Mouse (Mus musculus) frontal cortex, adult 2 months (tissue): ENCODE data around the gene Mrgprh. TPM values are rescaled to one million over a fixed set of nuclear protein-coding genes. Genes with fewer than 3 reads are reported as not detected.
A peak's percentile ranks its signal among the peaks of the same experiment; 100 is the strongest.

Experiments used
- DNase-seq, 2 experiments: peaks; one replicate each; pipeline ENCODE4 v3.0.0; 2022; ENCODE audit warnings: low spot score in 1 of 2; ENCODE audit errors: extremely low spot score in 1 of 2
- polyA plus RNA-seq: library from polyadenylated mRNA; depleted of rRNA; stranded (reverse); fragments of >200 nt; gene quantifications from 2 replicates; pipeline ENCODE4 v1.2.3, GENCODE M21; 2012; rRNA removed

Mrgprh gene
- polyA plus RNA-seq, 1 experiment, result 0.22 TPM

DNA sequence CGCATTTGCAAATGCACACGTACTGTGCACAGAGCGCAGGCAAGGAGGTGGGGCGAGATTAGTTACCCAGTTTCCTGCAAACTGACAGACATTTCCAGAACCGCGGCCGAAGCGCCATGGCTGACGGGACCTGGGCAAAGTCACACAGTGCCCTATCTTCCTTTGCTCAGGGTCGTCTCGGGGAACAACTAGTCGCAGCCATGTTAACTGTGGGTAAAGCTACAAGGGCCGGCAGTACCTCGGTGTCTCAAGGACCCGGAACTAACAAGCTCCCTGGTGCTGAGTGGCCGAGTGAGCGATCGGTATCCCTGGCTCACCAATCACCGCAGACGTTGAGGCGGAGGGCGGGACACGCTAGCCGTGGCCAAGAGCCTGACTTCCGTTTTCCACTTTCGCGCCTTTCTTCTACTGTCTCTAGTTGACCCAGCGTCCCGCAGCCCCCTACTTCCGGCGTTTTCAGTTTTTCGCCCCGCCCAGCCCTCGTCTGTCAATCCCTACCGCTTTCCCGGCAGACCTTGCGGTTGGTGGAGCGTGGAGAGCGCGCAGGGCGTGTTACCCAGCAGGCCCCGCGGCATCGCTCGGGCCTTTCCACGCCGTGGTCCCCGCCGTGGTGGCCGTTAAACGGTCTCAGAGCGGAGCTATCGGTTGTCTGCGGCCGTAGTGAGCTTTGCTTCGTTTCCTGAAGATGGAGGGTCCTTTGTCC lies 40.2 kb downstream of the Mrgprh start, which contains the start of gene Mrpl18:
TSS of gene Mrpl18 (minus strand) at position 465 of the 703 bp plus-strand sequence.
- DNase-seq, result peak; percentile 99 to 100

DNA sequence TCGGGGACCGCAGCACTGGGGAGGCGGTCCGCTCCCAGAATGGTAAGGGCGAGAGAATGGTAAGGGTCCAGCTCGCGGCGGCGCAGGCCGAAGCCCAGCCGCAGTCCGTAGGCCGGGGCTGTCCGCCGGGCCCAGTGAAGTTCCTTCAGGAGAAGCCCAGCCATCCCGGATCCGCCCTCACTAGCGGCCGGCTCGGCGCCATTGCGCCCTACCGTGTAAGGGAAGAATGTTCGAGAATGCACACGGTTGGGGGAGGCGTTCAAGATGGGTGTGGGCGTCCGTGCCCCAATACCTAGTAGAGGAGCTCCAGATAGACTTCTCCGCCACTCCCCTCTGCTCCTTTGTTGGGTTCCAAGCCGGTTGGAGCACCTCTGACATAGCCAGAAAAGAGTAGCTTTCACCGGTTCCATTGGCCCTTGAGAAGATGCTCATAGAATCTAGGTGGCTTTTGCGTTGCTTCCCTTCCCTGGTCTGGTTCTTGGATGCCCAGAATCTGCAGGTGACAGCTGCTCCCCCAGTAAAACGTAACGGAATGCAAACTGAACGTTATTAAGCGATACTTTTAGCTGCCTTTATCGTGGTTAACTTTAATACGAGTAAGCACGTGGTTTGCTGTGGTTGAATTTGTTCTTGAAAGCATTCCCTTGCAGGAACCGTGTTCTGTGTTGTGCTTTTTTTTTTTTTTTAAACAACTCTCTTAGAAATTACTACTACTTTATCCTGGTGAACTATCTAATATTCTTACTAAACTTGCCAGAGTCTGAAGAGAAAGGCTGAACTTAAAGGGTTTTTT lies 41.0 kb downstream of the Mrgprh start:
- DNase-seq, result peak in 1 of 2 experiments; percentile 60

DNA sequence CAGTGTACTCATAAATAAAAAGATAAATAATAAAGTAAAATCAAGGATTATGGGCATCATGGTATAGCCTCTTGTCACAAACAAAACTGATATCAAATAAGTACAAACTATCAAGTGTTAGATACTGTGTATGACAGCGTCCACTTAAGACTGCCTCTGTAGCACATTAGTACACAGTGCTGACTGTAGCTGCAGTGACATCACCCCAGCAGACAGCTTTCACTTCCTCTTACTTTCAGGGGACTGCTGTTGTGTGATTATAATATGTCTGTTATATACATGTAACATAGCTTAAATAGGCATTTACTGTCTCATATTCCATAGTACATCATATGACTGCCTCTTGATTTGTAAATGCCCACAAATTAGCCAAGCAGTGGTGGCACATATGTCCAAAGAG lies 45.2 kb downstream of the Mrgprh start:
- DNase-seq, result no peak

DNA sequence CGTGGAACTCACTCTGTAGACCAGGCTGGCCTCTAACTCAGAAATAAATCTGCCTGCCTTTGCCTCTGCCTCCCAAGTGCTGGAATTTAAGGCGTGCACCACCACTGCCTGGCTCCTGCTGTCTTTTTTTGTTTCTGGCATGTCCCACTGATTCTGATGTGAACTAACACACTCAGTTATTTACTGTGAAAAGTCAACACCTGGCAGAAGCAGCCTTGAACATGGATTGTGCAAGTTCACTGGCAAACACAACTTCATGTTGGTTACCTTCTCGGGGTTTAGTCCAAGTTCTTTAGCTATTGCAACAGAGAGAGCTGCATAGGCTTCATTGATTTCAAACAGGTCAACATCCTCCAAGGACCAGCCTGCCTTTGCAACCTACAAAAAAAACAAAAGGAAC lies 49.2 kb downstream of the Mrgprh start:
- no peak for DNase-seq

DNA sequence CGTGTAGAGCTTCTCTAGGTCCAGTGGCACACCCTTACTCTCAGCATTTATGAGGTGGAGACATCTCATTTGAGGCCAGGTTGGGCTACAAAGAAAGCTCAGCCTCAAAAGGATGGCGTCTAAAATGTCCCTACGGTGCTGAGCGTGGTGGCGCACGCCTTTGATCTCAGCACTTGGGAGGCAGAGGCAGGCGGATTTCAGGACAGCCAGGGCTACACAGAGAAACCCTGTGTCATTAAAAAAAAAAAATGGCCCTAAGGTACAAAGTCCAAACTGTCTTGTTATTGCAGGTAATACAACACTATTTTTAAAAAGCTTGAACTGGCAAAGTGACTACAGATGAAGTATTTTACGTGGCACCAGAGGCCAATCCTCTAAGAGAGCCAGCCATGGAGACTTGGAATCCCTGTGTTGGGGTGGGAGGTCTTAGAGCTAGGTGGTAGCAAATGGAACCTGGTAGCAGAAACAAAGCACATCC lies 49.9 kb downstream of the Mrgprh start:
- DNase-seq, result no peak

Other genes with a start within 250 kb of the Mrgprh start
- 0.48 and 1.6 TPM in 2 replicates for gene Slc22a1, start 200.2 kb upstream of the Mrgprh start, polyA plus RNA-seq
- 12.7 and 14.8 TPM in 2 replicates for gene Igf2r, start 106.4 kb upstream of the Mrgprh start, polyA plus RNA-seq
- 25.8 and 34.8 TPM in 2 replicates for gene Mas1, start 7.9 kb upstream of the Mrgprh start, polyA plus RNA-seq
- gene Pnldc1, start 34.2 kb downstream of the Mrgprh start, polyA plus RNA-seq, result 3.8 and 4.3 TPM in 2 replicates
- gene Tcp1, start 39.7 kb downstream of the Mrgprh start, polyA plus RNA-seq, result 122 and 138 TPM in 2 replicates
- 55.8 and 56.9 TPM in 2 replicates for gene Mrpl18, start 40.3 kb downstream of the Mrgprh start, polyA plus RNA-seq
- gene Acat3, start 64.6 kb downstream of the Mrgprh start, polyA plus RNA-seq, result 4.1 and 6.0 TPM in 2 replicates
- gene Acat2, start 84.7 kb downstream of the Mrgprh start, polyA plus RNA-seq, result 40.0 and 45.0 TPM in 2 replicates
- gene Wtap, start 118.1 kb downstream of the Mrgprh start, polyA plus RNA-seq, result 53.6 and 66.9 TPM in 2 replicates
- gene Sod2, start 130.8 kb downstream of the Mrgprh start, polyA plus RNA-seq, result 261 and 282 TPM in 2 replicates
- not detected in 2 replicates for gene Gpr31b, start 176.3 kb downstream of the Mrgprh start, polyA plus RNA-seq
- 0.70 and 0.86 TPM in 2 replicates for gene Tcp10b, start 185.1 kb downstream of the Mrgprh start, polyA plus RNA-seq